Mouse (Mus musculus) c-Kit-negative CD71-positive TER-119-positive erythroid progenitor cells, embryonic 14.5 days (primary cell): ENCODE results near the gene Zfp575.
"Not testable (repeated sequence)": the region's sequence is repeated elsewhere in the genome, so short reads cannot be mapped to it uniquely, and the experiment has no call there.

Source experiments
- DNase-seq: peaks from one replicate; pipeline ENCODE4 v3.0.0-alpha.2; 2013; ENCODE audit warnings: low read depth, low spot score

Zfp575 gene

DNA sequence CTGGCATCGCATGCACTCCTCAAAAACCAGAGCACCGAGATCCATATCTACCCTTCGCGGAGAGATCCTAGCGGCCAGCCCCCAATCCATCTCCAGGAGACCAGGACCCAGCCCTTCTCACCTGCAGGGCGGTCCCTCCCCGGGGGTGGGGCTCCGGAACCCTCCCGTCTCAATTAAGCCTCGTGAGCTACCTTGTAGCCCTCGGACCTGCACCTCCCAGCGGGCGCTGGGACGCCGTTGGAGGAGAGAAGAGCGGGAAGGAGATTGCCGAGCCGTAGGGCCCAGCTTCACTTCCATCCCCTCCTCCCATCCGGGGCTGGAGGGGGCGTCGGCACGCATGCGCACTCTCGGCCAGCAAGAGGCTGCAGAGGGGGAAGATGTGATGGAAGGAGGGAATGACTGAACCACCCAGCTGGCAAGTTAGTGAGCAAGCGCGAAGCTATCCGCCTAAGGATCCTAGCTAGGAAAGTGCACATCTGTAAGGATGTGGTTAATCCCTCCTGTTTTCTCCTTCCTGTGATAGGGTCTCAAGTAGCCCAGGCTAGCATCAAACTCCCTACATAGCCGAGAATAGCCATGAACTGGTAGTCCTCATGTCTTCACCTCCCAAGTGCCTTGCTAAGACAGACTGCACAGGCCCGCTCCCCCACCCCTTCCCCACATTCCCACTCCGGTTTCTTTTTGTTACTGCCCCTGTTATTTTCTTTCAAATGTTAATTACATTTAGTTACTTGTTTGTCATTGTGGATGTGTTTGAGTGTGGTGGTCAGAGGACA, at the start of gene Zfp575, which contains the start of gene Ethe1:
Gene Zfp575, minus strand, starts transcription at position 312 of the 776 bp plus-strand sequence.
Gene Ethe1, plus strand, starts transcription at position 214 of the 776 bp plus-strand sequence.
- DNase-seq = no peak

DNA sequence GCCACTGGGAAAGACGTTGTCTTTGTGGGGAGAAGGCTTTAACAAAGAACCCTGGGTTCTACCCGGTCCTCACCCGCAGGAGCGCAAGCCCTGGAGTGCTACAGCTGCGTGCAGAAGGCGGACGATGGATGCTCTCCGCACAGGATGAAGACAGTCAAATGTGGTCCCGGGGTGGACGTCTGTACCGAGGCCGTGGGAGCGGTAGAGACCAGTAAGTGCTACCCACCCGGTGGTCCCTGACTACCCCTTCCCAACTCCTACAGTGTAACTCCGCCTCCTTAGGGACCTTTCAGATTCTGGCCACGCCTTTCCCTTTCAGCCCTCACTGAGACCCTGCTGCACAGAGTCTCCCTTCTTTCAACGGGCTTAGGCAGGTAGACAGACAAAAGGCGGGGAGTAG, 49.6 kb upstream of the Zfp575 start:
- DNase-seq = no peak

GRCm38 (mm10) chr7:24636264-24636663, 48.8 kb upstream of the Zfp575 start, which contains the start of gene Lypd3:
Gene Lypd3 (plus strand): TSS chr7:24636550.
- DNase-seq = no peak

- DNase-seq = no peak
Observed at GRCm38 (mm10) chr7:24630116-24630880, 42.9 kb upstream of the Zfp575 start.

- no peak for DNase-seq
Observed at GRCm38 (mm10) chr7:24629672-24630071, 42.2 kb upstream of the Zfp575 start.

- DNase-seq = peak; percentile 41
Observed at GRCm38 (mm10) chr7:24628685-24629610, 41.5 kb upstream of the Zfp575 start.

DNA sequence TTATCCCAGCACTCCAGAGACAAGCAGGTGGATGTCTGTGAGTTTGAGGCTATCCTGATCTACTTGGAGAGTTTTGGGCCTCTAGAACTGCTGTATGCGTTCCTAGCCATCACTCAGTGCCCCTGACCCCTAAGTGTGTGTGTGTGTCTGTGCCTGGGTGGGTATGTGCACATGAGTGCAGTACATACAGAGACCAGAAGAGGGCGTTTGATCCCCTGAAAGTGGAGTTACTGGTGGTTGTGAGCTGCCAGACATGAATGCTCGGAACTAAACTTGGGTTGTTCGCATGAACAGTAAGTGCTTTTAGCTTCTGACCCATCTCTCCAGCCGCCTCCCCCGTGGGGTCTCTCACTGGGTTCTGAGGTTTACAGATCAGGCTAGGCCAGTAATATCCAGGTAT, 35.5 kb upstream of the Zfp575 start:
- no peak for DNase-seq

DNA sequence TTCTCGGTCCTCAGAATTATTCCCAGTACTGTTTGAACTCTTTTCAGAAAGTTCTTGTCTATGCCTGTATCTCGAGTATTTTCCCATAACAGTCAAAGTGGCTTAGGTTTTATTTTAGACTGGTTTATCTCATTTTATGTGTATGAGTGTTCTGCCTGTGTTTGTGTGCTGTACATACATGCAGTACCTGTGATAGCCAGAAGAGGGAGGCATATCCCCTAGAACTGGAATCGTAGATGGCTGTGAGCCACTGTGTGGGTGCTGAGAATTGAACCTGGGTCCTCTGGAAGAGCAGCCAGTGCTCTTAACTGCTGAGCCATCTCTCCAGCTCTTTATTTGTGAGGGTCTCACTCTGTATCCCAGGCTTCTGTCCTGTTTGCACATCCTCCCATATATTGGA, 33.8 kb upstream of the Zfp575 start:
- no peak for DNase-seq

GRCm38 (mm10) chr7:24619671-24620397, 32.4 kb upstream of the Zfp575 start:
- DNase-seq = no peak

GRCm38 (mm10) chr7:24618374-24618773, 30.9 kb upstream of the Zfp575 start:
- DNase-seq = not testable (repeated sequence)

GRCm38 (mm10) chr7:24617763-24618162, 30.3 kb upstream of the Zfp575 start:
- no peak for DNase-seq

GRCm38 (mm10) chr7:24614816-24615215, 27.4 kb upstream of the Zfp575 start:
- DNase-seq = no peak

DNA sequence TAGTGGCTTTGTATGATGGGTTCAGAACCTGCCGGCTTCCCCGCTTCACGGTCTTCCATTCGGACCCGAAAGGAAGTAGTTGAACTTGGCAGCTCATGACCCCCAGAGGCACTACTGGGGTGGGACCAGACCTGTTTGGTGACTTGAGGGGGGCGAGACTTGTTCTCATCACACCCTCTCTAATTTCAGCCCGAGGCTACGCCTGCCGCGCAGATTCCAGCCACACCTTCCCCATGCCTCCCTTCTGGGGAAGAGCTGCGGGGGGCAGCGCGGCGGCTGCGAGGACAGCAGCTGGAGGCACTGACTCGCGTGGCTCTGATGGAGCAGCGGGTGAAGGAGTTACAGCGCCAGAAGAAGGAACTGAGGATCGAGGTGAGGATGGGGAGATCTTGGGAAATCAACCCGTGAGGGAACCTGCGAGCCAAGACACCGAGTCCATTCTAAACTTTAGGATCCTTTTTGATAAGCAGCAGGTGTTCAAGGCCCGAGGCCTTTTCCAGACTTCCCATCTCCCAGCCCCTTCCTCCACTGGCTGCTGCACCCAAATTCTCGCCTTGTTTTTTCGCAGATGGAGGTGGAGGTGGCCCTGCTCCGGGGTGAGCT, 25.0 kb upstream of the Zfp575 start:
- no peak for DNase-seq

DNA sequence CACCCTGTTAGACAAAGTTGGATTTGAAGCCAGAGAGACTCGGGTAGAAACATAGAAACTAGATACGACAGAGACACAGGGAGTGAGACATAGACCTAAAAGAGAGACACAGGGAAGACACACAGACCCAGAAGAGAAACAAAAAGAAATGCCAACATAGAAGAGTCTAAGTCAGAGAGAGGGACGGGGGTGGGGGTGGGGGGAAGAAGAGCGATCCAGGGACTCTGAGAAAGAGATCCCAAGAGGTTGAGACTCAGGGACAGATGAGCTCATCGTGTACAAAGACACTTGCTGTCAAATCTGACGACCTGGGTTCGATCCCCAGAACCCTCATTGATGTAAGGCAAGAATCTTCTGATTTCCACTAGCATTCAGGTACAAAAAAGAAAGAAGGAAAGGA, 24.3 kb upstream of the Zfp575 start:
- no peak for DNase-seq

- peak; percentile 84 for DNase-seq
Observed at GRCm38 (mm10) chr7:24610879-24611494, 23.5 kb upstream of the Zfp575 start.

DNA sequence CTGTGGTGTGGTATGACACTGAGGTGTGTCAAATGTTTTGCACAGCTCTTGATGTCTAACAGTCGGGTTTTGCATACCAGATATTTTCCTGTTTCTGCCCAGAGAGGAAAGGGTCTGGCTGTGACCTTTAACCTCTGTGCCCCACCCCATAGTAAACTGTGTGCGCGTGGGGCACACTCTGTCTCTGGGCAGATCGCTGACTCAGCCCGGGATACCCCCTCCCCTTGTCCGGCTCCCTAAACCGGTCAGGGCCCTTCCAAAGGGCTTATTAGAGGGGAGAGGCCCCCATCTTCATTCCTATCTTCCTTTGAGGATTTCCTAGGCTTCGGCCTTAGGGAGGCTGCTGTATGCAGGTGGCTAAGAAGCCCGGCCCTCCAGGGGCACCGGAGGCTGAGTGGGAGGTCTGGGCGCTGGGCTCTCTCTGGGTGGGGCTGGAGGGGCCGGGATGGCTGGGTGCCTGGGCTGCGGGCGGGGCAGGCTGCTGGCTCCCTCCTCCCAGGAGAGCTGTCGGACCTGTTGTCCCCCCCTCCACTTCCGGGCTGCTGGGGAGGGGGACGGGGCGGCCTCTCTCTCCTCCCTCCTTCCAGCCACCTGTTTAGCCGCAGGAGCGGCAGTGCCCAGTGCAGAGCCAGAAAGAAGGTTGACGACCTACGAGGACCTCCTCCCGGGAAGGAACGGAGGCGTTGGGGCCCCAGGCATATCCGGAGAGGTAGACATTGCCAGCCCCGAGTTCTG, 22.9 kb upstream of the Zfp575 start, which contains the start of gene Phldb3:
Gene Phldb3, plus strand, starts transcription at position 620 of the 735 bp plus-strand sequence.
- DNase-seq = no peak

- DNase-seq = no peak
Observed at GRCm38 (mm10) chr7:24608561-24608960, 21.1 kb upstream of the Zfp575 start.

- DNase-seq = no peak
Observed at GRCm38 (mm10) chr7:24608017-24608416, 20.6 kb upstream of the Zfp575 start.

GRCm38 (mm10) chr7:24606046-24606445, 18.6 kb upstream of the Zfp575 start:
- DNase-seq = no peak
